Mouse (Mus musculus): ENCODE results near the gene Ttc17. TPM values are rescaled to one million over a fixed set of nuclear protein-coding genes. Genes with fewer than 3 reads are reported as not detected.

Ttc17 gene
- polyA plus RNA-seq, 1 experiment from 2014 or later = 18.3 TPM

- H3K9ac ChIP-seq = no peak overlapping the region
- no peaks in the 10 kb centered on the region for H3K9me3 ChIP-seq (replicated peaks)
- WGBS = 99% methylated on average over 3 of the region's 3 CpGs
- H3K27ac ChIP-seq = no peak overlapping the region
- peaks cover 82% of the 10 kb centered on the region for H3K36me3 ChIP-seq
- H3K4me1 ChIP-seq = no peaks in the 10 kb centered on the region
- H3K4me3 ChIP-seq = no peak overlapping the region
- ATAC-seq (ENCODE audit: low FRiP score) = no peak
- no peak overlapping the region for H3K4me2 ChIP-seq (replicated peaks)
- no peaks in the 10 kb centered on the region for H3K27me3 ChIP-seq
These were observed 78.7 kb downstream of the Ttc17 start for GRCm38 (mm10) chr2:94327836-94328235.

GRCm38 (mm10) chr2:94319780-94320179, 86.7 kb downstream of the Ttc17 start:
- Histone ChIP-seq H3K4me3 (no peak overlapping the region), H3K9me3 (replicated peaks) (no peaks in the 10 kb centered on the region), H3K27ac (no peak overlapping the region), H3K4me2 (replicated peaks) (no peak overlapping the region), H3K36me3 (peaks cover 70% of the 10 kb centered on the region), H3K9ac (no peak overlapping the region), H3K27me3 (no peaks in the 10 kb centered on the region), H3K4me1 (no peaks in the 10 kb centered on the region)
- no peak for ATAC-seq (ENCODE audit: low FRiP score)
- 96% methylated on average over 2 of the region's 2 CpGs for WGBS

- Histone ChIP-seq H3K36me3 (peaks cover 61% of the 10 kb centered on the region), H3K4me2 (replicated peaks) (no peak overlapping the region), H3K4me1 (no peaks in the 10 kb centered on the region), H3K27me3 (no peaks in the 10 kb centered on the region), H3K9ac (no peak overlapping the region), H3K27ac (no peak overlapping the region), H3K4me3 (no peak overlapping the region), H3K9me3 (replicated peaks) (no peaks in the 10 kb centered on the region)
- 70% methylated on average over 5 of the region's 5 CpGs for WGBS
- ATAC-seq (ENCODE audit: low FRiP score) = no peak
These were observed 90.0 kb downstream of the Ttc17 start for GRCm38 (mm10) chr2:94316526-94316925.

GRCm38 (mm10) chr2:94303984-94304383, 102.5 kb downstream of the Ttc17 start:
- ATAC-seq (ENCODE audit: low FRiP score) = no peak
- Histone ChIP-seq H3K9ac (no peak overlapping the region), H3K9me3 (replicated peaks) (peaks cover 7% of the 10 kb centered on the region; the same call in 1 of the 2 replicates), H3K4me3 (no peak overlapping the region), H3K4me2 (replicated peaks) (no peak overlapping the region), H3K27ac (no peak overlapping the region), H3K27me3 (no peaks in the 10 kb centered on the region), H3K36me3 (peaks cover 67% of the 10 kb centered on the region), H3K4me1 (no peaks in the 10 kb centered on the region)
- WGBS = 94% methylated on average over 10 of the region's 10 CpGs

- H3K4me1 ChIP-seq = no peaks in the 10 kb centered on the region
- WGBS = 70% methylated on average over 5 of the region's 5 CpGs
- 0 out of 2 replicates have a peak, but pooled peaks have one; percentile 43 for ATAC-seq (ENCODE audit: low FRiP score)
- no peak overlapping the region for H3K4me2 ChIP-seq (replicated peaks)
- no peaks in the 10 kb centered on the region for H3K27me3 ChIP-seq
- H3K9ac ChIP-seq = no peak overlapping the region
- no peak overlapping the region for H3K4me3 ChIP-seq
- H3K27ac ChIP-seq = no peak overlapping the region
- peaks cover 67% of the 10 kb centered on the region for H3K36me3 ChIP-seq
- H3K9me3 ChIP-seq (replicated peaks) = peaks cover 8% of the 10 kb centered on the region; the same call in 1 of the 2 replicates
These were observed 104.1 kb downstream of the Ttc17 start for GRCm38 (mm10) chr2:94302393-94302792.

GRCm38 (mm10) chr2:94301749-94302148, 104.7 kb downstream of the Ttc17 start:
- Histone ChIP-seq H3K4me2 (replicated peaks) (no peak overlapping the region), H3K9ac (no peak overlapping the region), H3K4me3 (no peak overlapping the region), H3K4me1 (no peaks in the 10 kb centered on the region), H3K27ac (no peak overlapping the region), H3K27me3 (no peaks in the 10 kb centered on the region), H3K36me3 (peaks cover 67% of the 10 kb centered on the region), H3K9me3 (replicated peaks) (peaks cover 8% of the 10 kb centered on the region; the same call in 1 of the 2 replicates)
- 89% methylated on average over 8 of the region's 8 CpGs for WGBS
- ATAC-seq (ENCODE audit: low FRiP score) = no peak

GRCm38 (mm10) chr2:94297467-94297866, 109.0 kb downstream of the Ttc17 start:
- no peaks in the 10 kb centered on the region for H3K4me1 ChIP-seq
- peaks cover 35% of the 10 kb centered on the region for H3K36me3 ChIP-seq
- no peak overlapping the region for H3K4me3 ChIP-seq
- H3K9me3 ChIP-seq (replicated peaks) = peaks cover 8% of the 10 kb centered on the region; the same call in 1 of the 2 replicates
- ATAC-seq (ENCODE audit: low FRiP score) = no peak
- H3K27me3 ChIP-seq = no peaks in the 10 kb centered on the region
- no peak overlapping the region for H3K4me2 ChIP-seq (replicated peaks)
- no peak overlapping the region for H3K9ac ChIP-seq
- H3K27ac ChIP-seq = no peak overlapping the region
- WGBS = 76% methylated on average over 3 of the region's 3 CpGs

GRCm38 (mm10) chr2:94290483-94290882, 116.0 kb downstream of the Ttc17 start:
- H3K27ac ChIP-seq = no peak overlapping the region
- WGBS = 2% methylated on average over 5 of the region's 5 CpGs
- H3K4me3 ChIP-seq = no peak overlapping the region
- H3K9ac ChIP-seq = no peak overlapping the region
- H3K4me2 ChIP-seq (replicated peaks) = no peak overlapping the region
- H3K27me3 ChIP-seq = no peaks in the 10 kb centered on the region
- no peaks in the 10 kb centered on the region for H3K36me3 ChIP-seq
- peak; percentile 46 for ATAC-seq (ENCODE audit: low FRiP score)
- peaks cover 28% of the 10 kb centered on the region for H3K4me1 ChIP-seq
- H3K9me3 ChIP-seq (replicated peaks) = no peaks in the 10 kb centered on the region

- H3K4me3 ChIP-seq = no peak overlapping the region
- no peak; the same call in 1 of the 2 replicates for ATAC-seq (ENCODE audit: low FRiP score)
- no peaks in the 10 kb centered on the region for H3K9me3 ChIP-seq (replicated peaks)
- peak overlapping the region; percentile 60 for H3K27ac ChIP-seq
- peak overlapping the region; percentile 27; the same call in 1 of the 2 replicates for H3K9ac ChIP-seq
- peaks cover 28% of the 10 kb centered on the region for H3K4me1 ChIP-seq
- H3K36me3 ChIP-seq = no peaks in the 10 kb centered on the region
- peak overlapping the region; percentile 6 for H3K4me2 ChIP-seq (replicated peaks)
- WGBS = 39% methylated on average over 6 of the region's 6 CpGs
- no peaks in the 10 kb centered on the region for H3K27me3 ChIP-seq
These were observed 116.8 kb downstream of the Ttc17 start for GRCm38 (mm10) chr2:94289659-94290058.

GRCm38 (mm10) chr2:94289169-94289568, 117.3 kb downstream of the Ttc17 start:
- peak overlapping the region; percentile 60 for H3K27ac ChIP-seq
- H3K9me3 ChIP-seq (replicated peaks) = no peaks in the 10 kb centered on the region
- peak overlapping the region; percentile 27; the same call in 1 of the 2 replicates for H3K9ac ChIP-seq
- peak; percentile 92 for ATAC-seq (ENCODE audit: low FRiP score)
- H3K4me3 ChIP-seq = no peak overlapping the region
- H3K4me1 ChIP-seq = peaks cover 28% of the 10 kb centered on the region
- H3K36me3 ChIP-seq = no peaks in the 10 kb centered on the region
- WGBS = 0% methylated on average over 2 of the region's 2 CpGs
- no peaks in the 10 kb centered on the region for H3K27me3 ChIP-seq
- H3K4me2 ChIP-seq (replicated peaks) = peak overlapping the region; percentile 6

- H3K9ac ChIP-seq = no peak overlapping the region
- H3K9me3 ChIP-seq (replicated peaks) = no peaks in the 10 kb centered on the region
- no peaks in the 10 kb centered on the region for H3K36me3 ChIP-seq
- WGBS = 42% methylated on average over 5 of the region's 5 CpGs
- H3K27ac ChIP-seq = no peak overlapping the region
- peaks cover 28% of the 10 kb centered on the region for H3K4me1 ChIP-seq
- no peak overlapping the region for H3K4me2 ChIP-seq (replicated peaks)
- no peak overlapping the region for H3K4me3 ChIP-seq
- no peaks in the 10 kb centered on the region for H3K27me3 ChIP-seq
- no peak for ATAC-seq (ENCODE audit: low FRiP score)
These were observed 118.4 kb downstream of the Ttc17 start for GRCm38 (mm10) chr2:94288086-94288485.

GRCm38 (mm10) chr2:94287435-94287834, 119.1 kb downstream of the Ttc17 start:
- H3K9ac ChIP-seq = no peak overlapping the region
- no peak for ATAC-seq (ENCODE audit: low FRiP score)
- no peak overlapping the region for H3K4me2 ChIP-seq (replicated peaks)
- no peaks in the 10 kb centered on the region for H3K9me3 ChIP-seq (replicated peaks)
- no peaks in the 10 kb centered on the region for H3K36me3 ChIP-seq
- H3K4me3 ChIP-seq = no peak overlapping the region
- WGBS = 68% methylated on average over 7 of the region's 7 CpGs
- H3K27me3 ChIP-seq = no peaks in the 10 kb centered on the region
- peaks cover 28% of the 10 kb centered on the region for H3K4me1 ChIP-seq
- H3K27ac ChIP-seq = no peak overlapping the region

- no peak overlapping the region for H3K27ac ChIP-seq
- no peaks in the 10 kb centered on the region for H3K9me3 ChIP-seq (replicated peaks)
- H3K4me1 ChIP-seq = peaks cover 9% of the 10 kb centered on the region
- ATAC-seq (ENCODE audit: low FRiP score) = no peak
- no peak overlapping the region for H3K9ac ChIP-seq
- H3K27me3 ChIP-seq = no peaks in the 10 kb centered on the region
- no peak overlapping the region for H3K4me3 ChIP-seq
- H3K36me3 ChIP-seq = no peaks in the 10 kb centered on the region
- 87% methylated on average over 6 of the region's 6 CpGs for WGBS
- H3K4me2 ChIP-seq (replicated peaks) = no peak overlapping the region
These were observed 123.0 kb downstream of the Ttc17 start for GRCm38 (mm10) chr2:94283526-94283925.

Data from hindbrain, embryonic 12.5 days (tissue).